Mouse (Mus musculus) left cerebral cortex, adult 18-20 months (tissue): Measurements from ENCODE around the gene Gm28047. TPM values are rescaled to one million over a fixed set of nuclear protein-coding genes. Genes with fewer than 3 reads are reported as not detected.
"Not testable (repeated sequence)": the region's sequence is repeated elsewhere in the genome, so short reads cannot be mapped to it uniquely, and the experiment has no call there.

Source experiments
- DNase-seq, 2 experiments: peaks; one replicate each; pipeline ENCODE4 v3.0.0; 2021 to 2022; ENCODE audit warnings: low spot score in 2 of 2, mixed read lengths in 1 of 2
- total RNA-seq, 2 experiments: library from RNA; stranded (reverse); gene quantifications; 2 replicates each; pipeline ENCODE4 v1.2.3; 2021

Gene Gm28047
- total RNA-seq, 2 experiments from 2014 or later: not detected

DNA sequence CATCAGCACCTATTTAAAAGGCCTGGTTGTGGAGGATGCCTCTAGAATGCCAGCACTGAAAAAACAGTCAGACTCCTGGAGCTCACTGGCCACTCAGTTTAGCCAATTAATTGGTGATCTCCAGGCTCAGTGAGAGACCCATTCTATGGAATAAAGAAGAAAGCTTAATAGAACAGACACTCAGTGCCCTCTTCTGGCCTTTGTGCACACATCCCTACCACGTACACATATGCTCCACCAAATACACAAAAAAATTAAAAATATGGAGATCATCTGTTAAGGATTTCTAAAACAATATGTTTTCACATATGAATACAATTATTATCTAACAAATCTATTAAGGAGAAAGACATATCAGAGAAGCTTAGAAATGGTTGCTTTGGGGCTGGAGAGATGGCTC, 4.1 kb downstream of the Gm28047 start:
- no peak for DNase-seq

DNA sequence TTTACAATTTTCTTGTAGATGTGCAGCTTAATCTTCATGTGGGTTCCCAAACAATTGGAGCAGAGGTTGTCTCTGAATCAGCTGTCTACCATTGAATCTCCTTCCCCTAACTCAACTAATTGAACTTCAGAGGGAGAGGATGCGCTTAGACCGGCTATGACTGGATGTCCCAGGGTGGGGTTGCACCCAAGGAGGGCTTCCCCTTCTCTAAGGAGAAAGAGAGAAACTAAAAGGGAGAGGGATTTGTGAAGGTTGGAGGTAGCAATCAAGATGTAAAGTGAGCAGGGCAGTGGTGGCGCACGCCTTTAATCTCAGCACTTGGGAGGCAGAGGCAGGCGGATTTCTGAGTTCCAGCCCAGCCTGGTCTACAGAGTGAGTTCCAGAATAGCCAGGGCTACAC, 5.4 kb downstream of the Gm28047 start:
- DNase-seq: no peak

DNA sequence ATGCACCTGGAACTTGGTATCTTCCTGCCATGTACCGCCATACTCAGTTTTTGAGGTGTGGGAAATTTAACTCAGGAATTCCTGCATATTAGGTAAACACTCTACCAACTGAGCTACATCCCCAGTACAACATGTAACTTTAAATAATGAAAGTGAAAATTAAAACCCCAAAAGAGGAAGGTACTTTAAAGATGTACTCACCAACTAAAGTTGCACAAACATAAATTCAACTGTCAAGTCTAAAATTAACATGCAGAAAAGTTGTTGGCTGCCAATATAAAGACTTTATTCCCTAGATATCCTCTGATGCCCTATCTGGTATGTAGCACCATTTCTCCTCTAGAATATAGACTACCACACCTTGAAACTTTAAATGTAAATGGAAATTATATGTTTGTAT, 7.2 kb downstream of the Gm28047 start:
- no peak for DNase-seq

DNA sequence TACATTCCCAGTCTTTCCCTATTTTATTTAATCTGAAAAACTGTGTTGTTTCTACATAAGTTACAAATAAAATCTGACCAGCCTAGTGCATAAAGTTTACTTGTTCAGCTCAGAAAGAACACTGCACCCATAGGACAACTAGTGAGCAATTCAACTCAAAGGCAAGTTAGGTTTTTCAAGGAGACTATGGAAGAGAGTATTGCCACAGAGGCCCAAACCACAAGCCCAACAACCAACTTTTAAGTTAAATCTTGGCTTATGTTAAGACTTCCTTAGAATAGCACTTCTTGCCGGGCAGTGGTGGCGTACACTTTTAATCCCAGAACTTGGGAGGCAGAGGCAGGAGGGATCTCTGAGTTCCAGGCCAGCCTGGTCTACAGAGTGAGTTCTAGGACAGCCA, 8.7 kb downstream of the Gm28047 start:
- no peak for DNase-seq

DNA sequence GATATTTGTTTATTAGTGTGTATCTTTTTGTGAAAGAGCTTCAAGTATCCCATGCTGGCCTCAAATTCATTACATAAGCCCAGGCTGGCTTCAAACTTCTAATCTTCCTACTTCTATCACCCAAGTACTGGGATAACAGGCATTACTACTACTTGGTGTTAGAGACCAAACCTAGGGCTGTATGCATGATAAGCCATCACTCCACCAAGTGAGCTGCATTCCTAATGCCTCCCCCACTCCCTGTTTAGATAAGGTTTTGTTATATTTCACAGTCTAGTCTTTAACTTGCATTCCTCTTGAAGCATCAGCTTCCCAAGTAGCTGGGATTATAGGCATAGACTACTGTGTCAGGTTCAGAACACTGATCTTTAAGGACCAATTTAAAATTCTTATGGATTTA, 10.6 kb downstream of the Gm28047 start:
- no peak for DNase-seq

DNA sequence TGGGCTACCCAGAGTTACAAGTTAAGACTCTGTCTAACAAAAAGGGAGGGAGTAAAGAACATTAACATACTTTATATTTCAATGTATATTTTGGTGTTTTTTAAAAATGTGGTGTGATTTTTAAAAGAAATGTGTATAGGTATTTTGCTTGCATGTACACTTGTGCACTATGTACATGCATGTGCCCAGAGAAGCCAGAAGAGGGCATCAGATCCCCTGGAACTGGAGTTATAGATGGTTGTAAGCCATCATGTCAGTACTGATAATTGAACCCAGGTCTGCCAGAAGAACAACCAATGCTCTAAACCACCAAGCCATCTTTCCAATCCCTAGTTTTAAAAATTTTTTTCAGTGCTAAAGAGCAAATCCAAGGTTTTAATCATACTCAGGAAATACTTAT, 11.9 kb downstream of the Gm28047 start:
- DNase-seq: no peak

DNA sequence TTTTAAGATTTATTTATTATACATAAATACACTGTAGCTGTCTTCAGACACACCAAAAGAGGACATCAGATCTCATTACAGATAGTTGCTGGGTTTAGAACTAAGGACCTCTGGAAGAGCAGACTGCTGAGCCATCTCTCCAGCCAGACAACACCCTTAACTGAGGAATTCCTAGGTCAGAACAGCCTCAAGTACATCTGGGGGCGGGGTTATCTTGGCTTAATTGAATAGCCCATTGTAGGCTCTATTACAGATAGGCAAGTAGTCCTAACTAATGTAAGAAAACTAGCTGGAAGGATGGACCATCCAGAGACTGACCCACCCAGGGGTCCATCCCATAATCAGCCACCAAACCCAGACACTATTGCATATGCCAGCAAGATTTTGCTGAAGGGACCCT, 16.3 kb downstream of the Gm28047 start:
- not testable (repeated sequence) for DNase-seq

DNA sequence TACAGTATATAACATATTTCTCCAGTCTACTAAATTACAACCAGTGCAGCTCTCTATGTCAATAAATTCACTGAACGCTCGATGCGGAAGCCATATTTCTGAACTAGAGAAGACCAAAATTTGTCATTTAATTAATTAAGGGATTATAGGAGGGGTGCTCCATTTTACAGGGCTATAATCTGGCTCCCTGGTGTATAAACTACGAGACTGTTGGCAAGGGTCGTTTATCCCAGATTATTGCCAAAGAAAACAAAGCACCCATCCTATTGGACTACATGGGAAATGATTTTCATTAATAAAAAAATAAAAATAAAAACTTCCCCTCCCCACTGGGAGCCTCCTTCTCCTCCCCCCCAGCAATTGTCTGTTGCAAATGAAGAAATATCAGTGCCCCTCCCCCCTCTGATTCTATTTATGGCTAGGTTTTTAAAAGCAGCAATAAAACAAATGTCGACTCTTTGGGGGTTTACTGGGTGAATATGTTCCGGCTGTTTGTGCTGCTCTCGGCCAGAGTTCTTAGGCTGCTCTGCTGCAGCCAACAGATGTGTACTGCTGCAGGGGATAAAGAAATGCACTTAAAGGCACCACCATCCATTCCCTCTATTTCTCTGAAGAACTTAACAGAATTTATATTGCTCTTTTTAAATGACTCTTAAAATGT, 30.7 kb downstream of the Gm28047 start:
- no peak for DNase-seq

DNA sequence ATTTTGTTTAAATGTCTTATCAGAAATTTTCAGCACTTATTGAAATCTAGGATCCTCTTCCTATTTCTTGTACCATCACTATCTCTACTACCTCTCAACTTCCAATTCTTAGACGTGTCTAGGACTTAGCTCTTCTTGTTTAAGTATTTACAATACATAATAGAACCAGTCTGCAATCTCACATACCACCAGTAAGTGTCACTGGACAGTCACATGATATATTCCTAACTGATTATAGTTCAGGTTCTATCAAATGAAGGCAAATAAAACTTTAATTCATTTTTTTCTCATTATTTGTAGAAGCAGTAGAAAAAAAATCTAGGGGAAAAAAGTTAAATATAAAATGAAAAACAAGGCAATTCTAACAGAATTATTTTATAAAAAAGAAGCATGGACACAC, 32.2 kb downstream of the Gm28047 start:
- DNase-seq: no peak

DNA sequence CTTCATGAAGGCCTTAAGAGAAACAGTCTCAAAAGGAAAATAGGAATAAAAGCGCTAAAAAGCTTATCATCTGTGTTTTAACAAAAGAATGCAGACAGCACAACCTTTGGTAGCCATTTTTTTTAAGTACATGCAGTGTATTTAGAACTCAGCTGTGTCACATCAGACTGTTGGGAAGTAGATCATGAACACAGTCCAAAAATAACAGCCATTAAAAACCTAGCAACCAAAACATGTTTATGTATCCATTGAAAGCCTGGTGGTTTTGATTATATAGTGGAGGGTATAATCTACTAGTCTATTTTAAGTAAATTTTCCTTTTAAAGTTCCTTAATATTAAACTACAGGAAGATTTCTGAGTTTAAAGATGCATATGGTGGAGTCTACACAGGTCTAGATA, 34.3 kb downstream of the Gm28047 start:
- no peak for DNase-seq

DNA sequence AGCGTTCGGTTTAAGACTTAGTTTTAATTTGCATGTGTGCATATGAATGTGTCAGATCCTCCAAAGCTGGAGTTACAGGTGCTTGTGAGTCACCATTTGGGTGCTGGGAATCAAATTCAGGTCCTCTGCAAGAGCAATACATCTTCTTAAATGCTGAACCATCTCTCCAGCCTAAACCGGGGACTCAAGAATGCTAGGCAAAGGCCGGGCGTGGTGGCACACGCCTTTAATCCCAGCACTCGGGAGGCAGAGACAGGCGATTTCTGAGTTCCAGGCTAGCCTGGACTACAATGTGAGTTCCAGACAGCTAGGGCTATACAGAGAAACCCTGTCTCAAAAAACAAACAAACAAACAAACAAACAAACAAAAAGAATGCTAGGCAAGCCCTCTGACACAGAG, 35.0 kb downstream of the Gm28047 start:
- no peak for DNase-seq

DNA sequence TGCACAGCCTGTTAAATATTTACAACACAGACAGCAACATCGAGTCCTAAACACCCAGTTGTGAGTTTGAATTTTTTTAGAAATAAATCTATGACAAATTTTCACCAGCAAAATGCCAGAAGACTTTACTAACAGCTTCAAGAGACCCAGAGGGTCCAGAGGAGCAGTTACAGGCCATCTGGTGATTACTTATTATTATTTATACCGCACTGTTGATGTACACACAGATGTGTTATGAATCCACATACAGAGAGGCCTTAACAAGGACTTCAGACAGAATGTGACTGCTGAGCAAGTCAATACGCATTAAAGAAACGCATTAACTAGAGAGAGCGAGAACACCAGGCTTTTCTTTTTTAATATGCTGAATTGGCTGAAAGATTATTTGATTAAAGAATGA, 39.4 kb downstream of the Gm28047 start:
- no peak for DNase-seq

DNA sequence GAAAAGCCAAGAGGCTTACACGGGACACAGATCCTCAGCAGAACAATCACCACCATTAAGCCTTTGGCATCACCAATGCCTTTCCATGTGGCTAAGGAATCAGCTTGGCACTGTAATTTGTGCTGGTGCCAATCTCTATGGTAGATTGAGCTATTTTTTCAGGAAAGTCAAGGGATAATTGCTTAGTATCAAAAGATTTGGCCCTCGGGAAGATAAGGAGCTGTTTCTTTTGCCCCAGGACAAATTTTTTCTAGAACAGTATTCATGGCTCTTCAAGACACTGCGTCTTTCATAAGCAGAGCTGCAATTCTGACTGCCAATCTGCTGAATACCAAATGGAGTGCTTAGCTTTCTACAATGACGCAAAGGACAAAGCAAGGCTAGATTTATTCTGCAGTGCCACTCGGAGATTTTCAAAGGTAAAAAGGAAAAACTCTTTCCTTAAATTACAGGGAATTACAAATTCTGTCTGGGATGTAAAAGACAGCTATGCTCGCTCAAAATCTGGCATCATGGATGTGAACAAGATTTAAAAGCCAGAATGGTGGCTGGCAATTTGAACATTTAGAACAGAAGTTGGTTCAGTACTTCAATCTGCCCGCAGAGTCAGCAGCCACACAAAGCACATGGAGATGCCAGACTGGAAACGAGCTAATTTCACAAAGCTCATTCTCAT, 41.0 kb downstream of the Gm28047 start:
- peak; percentile 17 to 37 for DNase-seq

DNA sequence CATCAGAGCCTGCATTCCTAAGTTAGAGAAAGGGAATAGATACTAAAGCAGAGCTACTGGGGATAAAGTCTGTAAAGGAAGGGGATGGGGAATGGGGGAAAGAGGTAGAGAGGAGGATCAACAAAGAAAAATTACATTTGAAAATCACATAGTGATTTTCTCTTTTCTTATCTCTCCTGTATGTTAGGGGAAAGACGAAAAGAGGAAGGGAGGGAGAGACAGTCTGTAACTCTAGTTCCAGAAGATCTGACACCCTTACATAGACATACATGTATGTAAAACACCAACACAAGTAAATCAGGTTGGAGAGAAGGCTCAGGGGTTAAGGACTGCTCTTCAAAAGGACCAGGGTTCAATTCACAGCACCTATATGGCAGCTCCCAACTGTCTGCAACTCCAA, 43.7 kb downstream of the Gm28047 start:
- DNase-seq: no peak

DNA sequence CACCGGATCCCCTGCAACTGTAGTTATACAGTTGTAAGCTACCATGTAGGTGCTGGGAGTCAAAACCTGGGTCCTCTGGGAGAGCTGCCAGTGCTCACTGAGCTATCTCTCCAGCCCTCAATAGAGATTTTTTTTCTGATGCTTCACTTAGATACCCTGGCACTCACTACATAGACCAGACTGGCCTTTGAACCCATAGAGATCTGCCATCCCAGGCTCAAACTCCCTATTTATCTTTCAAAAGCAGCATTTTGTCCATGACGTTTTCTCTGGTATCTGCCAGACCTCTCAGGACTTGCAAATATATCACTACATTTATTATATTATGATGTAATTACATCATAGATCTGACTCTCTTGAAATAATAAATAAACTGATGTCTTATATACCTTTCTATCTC, 46.5 kb downstream of the Gm28047 start:
- DNase-seq: no peak

DNA sequence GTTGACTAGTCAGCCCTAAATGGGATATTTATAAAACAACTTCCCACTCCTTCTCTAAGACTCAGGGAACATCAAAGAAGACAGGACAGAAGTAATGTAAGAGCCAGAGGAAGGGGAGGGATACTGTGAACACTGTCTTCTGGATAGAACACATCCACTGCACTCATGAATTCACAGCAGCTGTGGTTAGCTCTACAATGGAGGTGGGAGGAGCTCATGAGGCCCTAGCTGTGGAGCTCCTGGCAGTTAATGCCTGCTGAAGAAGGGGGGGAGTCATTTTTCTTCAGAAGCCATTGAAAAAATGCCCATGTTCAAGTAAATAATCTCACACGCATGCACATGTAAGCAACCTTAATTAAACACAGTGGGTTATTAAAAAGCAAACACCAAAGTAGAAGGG, 47.9 kb downstream of the Gm28047 start:
- DNase-seq: no peak

DNA sequence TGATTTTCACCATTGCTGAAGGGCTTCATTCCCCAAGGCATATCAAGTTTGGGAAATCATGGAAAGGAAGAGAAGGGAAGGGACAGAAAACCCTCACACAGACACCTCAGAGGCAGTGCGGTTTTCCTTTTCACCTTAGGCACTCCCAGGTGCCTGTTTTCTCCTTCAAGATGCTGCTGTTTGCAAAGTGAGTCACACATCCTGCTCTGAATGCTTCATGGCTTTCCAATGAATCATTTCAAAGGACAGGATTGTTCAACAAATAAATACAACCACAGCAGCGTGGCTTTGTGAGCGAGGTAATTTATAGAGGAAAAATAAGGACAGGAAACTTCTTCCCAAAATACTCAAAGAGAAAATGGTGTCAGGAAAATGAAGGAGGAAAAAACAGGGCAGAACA, 52.8 kb downstream of the Gm28047 start:
- no peak for DNase-seq

DNA sequence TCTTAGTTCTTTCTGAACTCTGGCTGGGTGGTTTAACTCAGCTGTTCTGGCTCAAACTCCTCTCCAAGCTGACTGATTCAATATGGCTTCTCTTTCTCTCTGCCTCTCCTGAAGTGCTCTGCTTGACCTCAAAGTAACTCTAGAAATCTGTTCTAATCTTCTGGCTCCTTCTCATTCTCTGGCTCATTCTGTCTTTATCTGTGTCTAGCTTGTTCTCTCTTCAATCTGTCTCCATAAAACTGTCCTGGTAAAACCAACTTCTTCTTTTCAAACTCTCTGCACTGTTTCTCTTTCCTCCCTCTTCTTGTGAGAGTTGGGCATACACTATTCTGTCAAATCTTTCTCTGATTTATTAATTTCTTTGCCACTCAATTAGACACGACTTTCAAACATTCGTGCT, 57.0 kb downstream of the Gm28047 start:
- no peak for DNase-seq

DNA sequence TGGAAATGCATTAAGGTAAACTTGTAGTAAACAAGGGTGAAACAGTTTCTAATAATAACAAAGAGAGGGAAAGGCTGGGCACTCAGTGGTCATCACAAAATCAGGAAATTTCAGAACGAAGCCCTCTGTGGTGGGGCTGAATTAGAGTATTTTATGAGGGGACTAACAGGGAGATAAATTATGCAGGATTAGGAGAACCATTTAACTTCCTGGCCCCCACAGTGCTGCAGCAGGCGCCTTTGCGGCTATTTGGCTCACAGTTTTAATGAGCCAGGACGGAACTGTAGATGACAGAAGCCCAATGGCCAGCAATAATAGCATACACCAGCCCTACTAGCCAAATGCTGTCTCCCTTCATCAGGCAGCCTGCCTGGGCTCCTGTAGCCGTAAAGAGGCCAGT, 61.2 kb downstream of the Gm28047 start:
- DNase-seq: no peak

DNA sequence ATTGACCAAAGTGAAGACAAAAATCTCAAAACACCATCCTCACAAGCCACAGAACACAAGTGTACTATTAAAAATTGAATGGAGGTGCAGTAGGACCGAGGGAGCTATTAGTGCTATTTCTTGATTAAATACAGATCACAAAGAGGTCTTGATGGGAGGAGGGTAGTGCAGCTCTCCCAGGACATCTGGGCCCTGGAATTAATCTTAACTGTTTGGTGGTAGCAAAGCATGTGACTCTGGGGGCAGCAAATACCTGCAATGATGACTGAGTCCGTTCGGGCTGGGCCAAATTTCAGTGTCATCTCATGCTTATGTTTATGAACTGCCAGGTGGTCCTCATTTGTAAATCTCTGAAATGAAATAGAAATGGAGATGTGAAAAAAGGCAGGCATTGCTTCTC, 61.8 kb downstream of the Gm28047 start:
- DNase-seq: no peak

DNA sequence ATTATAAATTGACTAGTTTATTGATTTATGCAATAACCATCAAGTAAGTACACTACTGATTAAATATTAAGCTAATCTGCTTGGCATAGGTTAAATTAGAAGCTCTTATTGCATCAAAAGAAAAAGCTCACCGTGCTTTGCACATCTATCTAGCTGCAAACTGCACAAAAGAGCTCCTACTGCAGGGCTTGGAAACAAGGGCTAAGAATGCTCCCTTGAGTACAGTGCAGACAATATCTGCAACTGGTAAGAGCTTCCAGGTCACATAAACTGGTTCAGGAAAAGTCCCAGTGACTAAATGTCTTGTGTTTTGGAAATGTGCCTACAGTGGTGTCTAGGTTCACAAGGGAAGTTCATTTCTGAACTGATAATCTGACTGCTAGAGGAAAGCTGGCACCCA, 62.4 kb downstream of the Gm28047 start:
- DNase-seq: no peak

DNA sequence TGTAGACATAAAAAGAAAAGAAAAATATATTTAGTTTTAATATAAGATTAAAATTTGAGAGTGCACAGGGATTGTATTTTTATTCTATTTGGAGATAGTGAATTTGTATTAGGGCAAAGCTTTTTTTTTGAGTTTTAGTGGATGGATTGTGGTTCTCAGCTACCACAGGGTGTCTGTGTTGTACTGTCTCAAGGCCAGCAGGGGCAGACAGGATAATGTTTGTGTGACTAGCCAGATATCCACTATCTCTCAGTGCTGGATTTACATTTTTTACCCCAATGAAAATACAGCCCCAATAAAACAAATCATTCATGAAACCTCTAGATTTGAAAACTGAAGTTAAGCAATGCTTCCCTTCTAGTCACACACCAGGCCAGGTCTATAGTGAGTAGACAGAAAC, 67.3 kb downstream of the Gm28047 start:
- DNase-seq: no peak

DNA sequence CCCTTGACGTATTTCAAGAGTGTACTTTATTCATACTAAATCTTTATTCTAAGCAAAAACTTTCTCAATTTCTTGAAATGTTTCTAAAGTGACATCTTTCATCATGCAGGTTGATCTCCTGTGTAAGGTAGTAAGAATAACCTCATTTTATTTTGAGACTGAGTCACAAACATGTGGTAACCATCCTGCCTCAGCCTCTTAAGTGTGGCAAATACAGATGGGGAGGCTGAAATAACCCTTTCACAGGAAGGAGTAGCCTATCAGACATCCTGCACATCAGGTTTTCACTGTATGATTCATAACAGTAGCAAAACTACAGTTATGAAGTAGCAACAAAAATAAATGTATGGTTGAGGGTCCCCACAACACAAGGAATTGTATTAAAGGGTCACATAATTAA, 69.3 kb downstream of the Gm28047 start:
- no peak for DNase-seq
